Mouse (Mus musculus): ENCODE measurements around the gene Erh.

DNA sequence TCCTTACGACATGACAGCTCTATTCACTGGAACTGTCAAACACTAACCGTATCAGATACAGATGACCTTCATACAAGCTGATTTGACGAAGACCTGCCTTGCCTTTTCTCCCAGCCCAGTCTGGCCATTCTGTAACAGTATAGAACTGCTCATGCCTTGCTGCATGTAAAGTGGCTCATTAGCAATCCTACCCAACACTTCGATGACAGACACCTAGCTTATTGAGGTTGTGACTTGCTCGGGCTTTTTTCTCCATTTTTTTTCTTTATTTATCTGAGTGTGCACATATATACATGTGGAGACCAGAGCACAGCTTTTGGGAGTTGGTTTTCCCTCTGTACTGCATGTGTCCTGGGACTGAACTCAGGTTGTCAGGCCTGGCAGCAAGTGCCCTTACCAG lies 12.4 kb downstream of the Erh start:
- TF ChIP-seq CTCF (IDR thresholded peaks at IDR 0.05; ENCODE audit: low read depth, low read length), result no peak
- TF ChIP-seq POLR2AphosphoS5 (IDR thresholded peaks at IDR 0.05; ENCODE audit: insufficient replicate concordance, low read depth, low read length), result no peak; the same call in 1 of the 2 replicates
- TF ChIP-seq GATA1 (IDR thresholded peaks at IDR 0.05; ENCODE audit: borderline replicate concordance, low read length), result no peak
- no peak for TF ChIP-seq TAL1 (conservative IDR thresholded peaks at IDR 0.05; ENCODE audit: low read depth, low read length)
- TF ChIP-seq GATA2 (IDR thresholded peaks at IDR 0.05; ENCODE audit: borderline replicate concordance, low read depth, low read length), result no peak
